Mouse (Mus musculus) midbrain, embryonic 10.5 days (tissue): ENCODE results near the gene D430042O09Rik. TPM values are rescaled to one million over a fixed set of nuclear protein-coding genes. Genes with fewer than 3 reads are reported as not detected.
A peak's percentile ranks its signal among the peaks of the same experiment; 100 is the strongest.
"Not testable (repeated sequence)": the region's sequence is repeated elsewhere in the genome, so short reads cannot be mapped to it uniquely, and the experiment has no call there.

Source experiments
- DNase-seq: peaks from one replicate; pipeline ENCODE4 v3.0.0-alpha.2; 2017; ENCODE audit warnings: low spot score
- H3K27ac ChIP-seq: fragments of 300-500 bp; sonication (generic); replicated peaks from 2 replicates; pipeline ENCODE4 v1.5.1; 2016; ENCODE audit warnings: mild to moderate bottlenecking
- H3K27me3 ChIP-seq: fragments of 300-500 bp; sonication (generic); 2 replicates; pipeline ENCODE4 v1.6.1; 2016; ENCODE audit warnings: low read depth, mild to moderate bottlenecking; ENCODE audit not compliant: poor library complexity, severe bottlenecking
- H3K36me3 ChIP-seq: fragments of 300-500 bp; sonication (generic); 2 replicates; pipeline ENCODE4 v1.6.1; 2016; ENCODE audit warnings: mild to moderate bottlenecking, moderate library complexity
- H3K4me1 ChIP-seq: fragments of 300-500 bp; sonication (generic); 2 replicates; pipeline ENCODE4 v1.6.1; 2016
- H3K4me3 ChIP-seq: fragments of 300-500 bp; sonication (generic); 2 replicates; pipeline ENCODE4 v1.5.1; 2016; ENCODE audit warnings: mild to moderate bottlenecking, moderate library complexity
- H3K9me3 ChIP-seq: fragments of 300-500 bp; sonication (generic); replicated peaks from 2 replicates; pipeline ENCODE4 v1.6.1; 2016; ENCODE audit warnings: mild to moderate bottlenecking
- WGBS: fragments of 180-500 bp; shearing (Covaris S2); methylation state at CpG from one replicate; pipeline ENCODE4 v1.1.7; 2016; 5-methylcytosine and 5-hydroxymethylcytosine counted together
- polyA plus RNA-seq: library from polyadenylated mRNA; unstranded; fragments of >200 nt; fragmentation: Nextera tagmentation; extraction: Ambion mirVana; gene quantifications from 2 replicates; pipeline ENCODE4 v1.2.1, GENCODE M21; 2016

D430042O09Rik gene
- 8.8 and 10.2 TPM in 2 replicates for polyA plus RNA-seq

DNA sequence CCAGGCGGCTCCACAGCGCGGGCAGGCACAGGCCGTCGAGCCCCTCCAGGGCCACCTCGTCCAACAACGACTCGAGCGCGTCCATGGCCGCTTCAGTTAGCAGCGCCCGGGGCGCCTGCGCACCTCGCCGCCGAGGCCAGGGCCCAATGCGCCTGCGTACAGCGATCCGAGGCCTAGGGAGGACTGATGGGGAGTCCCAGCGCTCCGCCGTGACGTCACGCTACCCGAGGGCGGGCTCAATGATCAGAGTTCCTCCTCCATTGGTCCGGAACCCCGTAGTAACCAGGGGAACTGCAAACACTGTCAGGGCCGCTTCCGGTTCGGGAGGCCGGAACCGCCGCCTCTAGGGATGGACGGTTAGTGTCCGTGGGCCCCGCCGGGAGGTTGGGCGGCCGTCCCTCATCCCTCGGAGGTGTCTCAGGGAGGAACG, at the start of gene D430042O09Rik, which contains the start of gene Gtf3c1:
Gene D430042O09Rik (plus strand): TSS at position 296 of the 430 bp plus-strand sequence.
Gene Gtf3c1 (minus strand): TSS at position 188 of the 430 bp plus-strand sequence.
- Histone ChIP-seq H3K36me3 (peaks cover 33% of the 10 kb centered on the region), H3K9me3 (no peaks in the 10 kb centered on the region), H3K4me1 (peaks cover 40% of the 10 kb centered on the region), H3K27me3 (no peaks in the 10 kb centered on the region), H3K27ac (peak within 1 kb of the TSS; percentile 97), H3K4me3 (peak within 1 kb of the TSS; percentile 95)
- DNase-seq, result peak; percentile 100
- WGBS, result under 1% methylated on average over 45 of the region's 45 CpGs

DNA sequence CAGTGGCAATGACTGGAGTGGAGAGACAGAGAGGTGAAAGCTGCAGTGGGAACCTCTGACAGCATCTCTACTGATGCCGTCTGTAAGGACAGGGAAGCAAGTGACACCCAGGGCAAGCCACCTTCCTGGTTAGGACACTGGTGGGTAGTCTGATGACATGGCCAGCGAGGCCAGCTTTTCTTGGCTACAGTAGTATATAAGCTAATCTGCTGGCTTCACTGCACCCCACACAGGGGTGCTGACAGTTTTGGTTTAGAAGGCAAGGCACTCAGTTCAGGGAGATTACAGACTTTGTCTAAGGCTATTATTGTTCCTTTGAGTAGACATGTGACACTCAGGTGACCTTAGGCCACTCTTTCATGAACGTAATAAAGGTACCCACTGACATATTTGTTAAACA, 44.0 kb upstream of the D430042O09Rik start:
- DNase-seq, result no peak
- Histone ChIP-seq H3K4me3 (no peak overlapping the region), H3K27me3 (no peaks in the 10 kb centered on the region), H3K27ac (no peak overlapping the region), H3K9me3 (no peaks in the 10 kb centered on the region), H3K36me3 (peaks cover 100% of the 10 kb centered on the region), H3K4me1 (no peaks in the 10 kb centered on the region)
- WGBS, result 93% methylated on average over 3 of the region's 3 CpGs

DNA sequence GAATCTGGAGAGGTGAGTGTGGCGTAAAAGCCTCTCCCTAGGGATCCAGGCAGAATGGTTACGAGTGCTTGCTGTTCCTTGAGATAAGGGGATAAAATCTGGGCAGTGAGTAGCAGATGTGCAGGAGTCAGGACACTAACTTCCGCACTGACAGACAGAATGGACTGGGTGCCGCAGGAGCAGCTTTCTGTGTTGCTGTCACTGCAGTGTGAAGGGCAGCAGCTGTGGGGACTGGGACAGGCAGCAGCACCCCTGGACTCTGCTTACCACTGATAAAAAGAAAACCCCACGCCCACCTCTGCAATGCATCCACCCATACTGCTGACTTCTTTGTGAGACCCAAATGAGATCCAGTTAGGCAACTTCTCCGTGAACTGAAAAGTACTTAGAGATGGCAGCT, 36.8 kb upstream of the D430042O09Rik start:
- Histone ChIP-seq H3K4me3 (no peak overlapping the region), H3K36me3 (peaks cover 100% of the 10 kb centered on the region), H3K27me3 (no peaks in the 10 kb centered on the region), H3K4me1 (no peaks in the 10 kb centered on the region), H3K9me3 (no peaks in the 10 kb centered on the region), H3K27ac (no peak overlapping the region)
- 93% methylated on average over 6 of the region's 6 CpGs for WGBS
- DNase-seq, result no peak

DNA sequence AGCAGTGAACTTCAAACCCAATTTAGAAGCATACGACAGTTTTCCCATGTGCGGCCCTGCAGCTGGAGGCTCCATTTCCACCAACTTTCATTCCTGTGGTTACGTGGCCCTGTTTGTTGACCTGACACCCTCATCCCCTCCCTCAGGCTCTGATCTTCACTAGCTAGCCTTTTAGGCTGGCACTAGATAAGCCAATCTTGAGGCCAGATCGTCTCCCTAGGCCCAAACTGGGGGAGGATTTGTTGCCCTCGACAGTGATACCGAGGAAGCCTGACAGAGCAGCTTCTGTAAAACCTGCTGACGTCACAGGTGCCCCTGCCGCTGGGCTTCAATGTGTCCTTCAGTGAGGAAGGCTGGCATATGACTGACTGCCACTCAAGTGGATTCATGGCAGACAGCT, 36.3 kb upstream of the D430042O09Rik start:
- 93% methylated on average over 8 of the region's 8 CpGs for WGBS
- Histone ChIP-seq H3K27me3 (no peaks in the 10 kb centered on the region), H3K9me3 (no peaks in the 10 kb centered on the region), H3K27ac (no peak overlapping the region), H3K4me1 (no peaks in the 10 kb centered on the region), H3K36me3 (peaks cover 100% of the 10 kb centered on the region), H3K4me3 (no peak overlapping the region)
- DNase-seq, result no peak

DNA sequence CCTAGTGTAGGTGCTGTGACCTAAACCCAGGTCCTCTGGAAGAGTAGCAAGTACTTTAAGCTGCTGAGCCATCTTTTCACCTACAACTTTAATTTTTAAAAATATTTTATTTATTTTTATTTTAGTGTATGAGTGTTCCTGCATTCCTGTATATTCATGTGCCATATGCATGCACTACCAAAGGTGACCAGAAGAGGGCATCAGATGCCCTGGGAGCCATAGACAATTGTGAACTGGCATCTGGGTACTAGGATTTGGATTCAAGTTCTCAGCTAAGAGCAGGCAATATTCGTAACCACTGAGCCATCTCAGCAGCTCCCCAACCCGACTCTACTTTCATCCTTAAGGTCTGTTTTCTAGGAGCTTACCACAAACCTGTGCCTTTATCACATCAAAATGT, 32.8 kb upstream of the D430042O09Rik start:
- H3K9me3 ChIP-seq, result no peaks in the 10 kb centered on the region
- peaks cover 100% of the 10 kb centered on the region for H3K36me3 ChIP-seq
- H3K4me1 ChIP-seq, result no peaks in the 10 kb centered on the region
- no peak overlapping the region for H3K27ac ChIP-seq
- H3K4me3 ChIP-seq, result no peak overlapping the region
- H3K27me3 ChIP-seq, result no peaks in the 10 kb centered on the region
- DNase-seq, result peak; percentile 35
- WGBS, result 91% methylated on average over 2 of the region's 2 CpGs

DNA sequence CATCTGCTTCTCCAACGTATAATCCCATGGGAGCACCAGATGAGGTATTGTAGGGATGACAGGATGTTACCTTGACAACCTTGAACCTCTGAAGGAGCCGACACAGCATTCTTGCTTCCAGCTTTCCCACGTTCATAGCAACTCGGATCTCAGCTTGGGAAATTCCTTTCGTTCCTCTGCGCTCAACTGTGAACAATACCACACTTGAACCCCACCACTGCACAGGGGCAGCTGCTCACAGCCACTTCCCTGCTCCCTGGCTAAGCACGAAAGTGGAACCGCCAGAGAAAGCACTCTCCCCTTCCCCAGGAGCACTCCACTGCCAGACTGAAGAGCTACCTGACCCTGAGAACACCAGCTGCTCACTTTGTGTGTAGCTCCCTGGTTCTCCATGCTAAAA, 28.9 kb upstream of the D430042O09Rik start:
- Histone ChIP-seq H3K4me1 (no peaks in the 10 kb centered on the region), H3K27ac (no peak overlapping the region), H3K27me3 (no peaks in the 10 kb centered on the region), H3K9me3 (no peaks in the 10 kb centered on the region), H3K36me3 (peaks cover 100% of the 10 kb centered on the region), H3K4me3 (no peak overlapping the region)
- no peak for DNase-seq
- 74% methylated on average over 8 of the region's 8 CpGs for WGBS

DNA sequence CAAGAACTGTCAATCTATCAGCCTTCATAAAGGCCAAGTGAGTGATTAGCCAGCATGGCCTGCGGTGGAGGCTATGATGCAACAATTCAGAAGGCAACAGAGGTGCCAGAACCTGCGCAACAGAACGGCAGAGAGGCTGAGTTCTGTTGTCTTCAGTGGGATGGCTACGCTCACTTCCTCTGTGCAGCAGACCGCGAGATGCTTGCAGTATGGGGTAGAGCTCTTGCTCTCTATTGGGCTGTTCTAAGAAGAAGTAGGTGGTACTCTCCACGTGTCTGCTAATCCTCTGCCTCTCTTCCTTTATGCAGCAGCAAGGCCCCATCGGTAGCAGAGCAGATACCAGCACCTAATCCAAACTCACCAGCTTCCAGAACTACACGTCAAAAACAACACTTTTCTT, 27.8 kb upstream of the D430042O09Rik start:
- Histone ChIP-seq H3K4me3 (no peak overlapping the region), H3K36me3 (peaks cover 100% of the 10 kb centered on the region)

DNA sequence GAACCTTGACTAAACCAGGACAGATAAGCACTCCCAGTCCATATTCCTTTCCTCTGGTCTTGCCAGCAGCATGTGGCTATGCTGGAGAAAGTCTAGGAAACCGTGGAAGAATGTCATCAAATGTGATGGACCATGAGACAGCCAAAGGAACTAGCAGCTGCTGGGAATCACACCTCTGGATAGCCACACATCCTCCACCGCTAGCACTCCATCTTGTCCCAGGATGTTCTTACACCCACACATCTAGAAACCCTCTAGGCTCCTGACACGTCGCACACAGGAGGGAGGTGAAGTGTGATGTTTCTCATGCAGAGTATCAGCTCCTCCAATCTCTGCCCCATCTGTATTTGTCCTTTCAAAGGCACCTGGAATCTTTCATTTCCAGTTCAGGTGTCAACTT, 17.2 kb upstream of the D430042O09Rik start:
- no peak overlapping the region for H3K4me3 ChIP-seq
- peaks cover 96% of the 10 kb centered on the region for H3K36me3 ChIP-seq
- 89% methylated on average over 4 of the region's 4 CpGs for WGBS
- H3K27ac ChIP-seq, result no peak overlapping the region
- no peaks in the 10 kb centered on the region for H3K9me3 ChIP-seq
- H3K27me3 ChIP-seq, result no peaks in the 10 kb centered on the region
- no peak for DNase-seq
- no peaks in the 10 kb centered on the region for H3K4me1 ChIP-seq

More for the DNA sequence above, 27.8 kb upstream of the D430042O09Rik start:
- no peaks in the 10 kb centered on the region for H3K4me1 ChIP-seq
- no peak for DNase-seq
- no peaks in the 10 kb centered on the region for H3K9me3 ChIP-seq
- H3K27me3 ChIP-seq, result no peaks in the 10 kb centered on the region
- 68% methylated on average over 9 of the region's 9 CpGs for WGBS
- H3K27ac ChIP-seq, result no peak overlapping the region

DNA sequence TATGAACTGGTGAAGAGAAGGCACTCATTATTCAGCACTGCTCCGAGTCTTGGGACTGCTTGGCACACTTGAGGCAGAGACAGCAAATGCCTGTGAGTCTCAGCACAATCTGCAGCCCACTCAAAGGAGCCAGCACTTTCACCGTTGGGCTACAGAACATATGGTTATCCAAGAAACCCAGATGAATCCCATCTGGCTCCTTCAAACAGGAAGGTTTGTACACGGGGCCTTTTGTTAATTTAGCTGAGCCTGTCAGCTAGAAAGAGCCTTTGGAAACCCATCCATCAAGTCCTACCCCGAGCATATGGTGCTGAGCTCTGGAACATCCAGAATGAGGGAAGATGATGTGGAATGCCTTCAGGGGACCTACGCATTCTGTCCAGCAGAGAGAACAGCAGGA, 13.6 kb upstream of the D430042O09Rik start:
- 87% methylated on average over 5 of the region's 5 CpGs for WGBS
- Histone ChIP-seq H3K4me1 (no peaks in the 10 kb centered on the region), H3K4me3 (no peak overlapping the region), H3K27ac (no peak overlapping the region), H3K9me3 (peaks cover 9% of the 10 kb centered on the region), H3K36me3 (peaks cover 100% of the 10 kb centered on the region), H3K27me3 (no peaks in the 10 kb centered on the region)
- no peak for DNase-seq

DNA sequence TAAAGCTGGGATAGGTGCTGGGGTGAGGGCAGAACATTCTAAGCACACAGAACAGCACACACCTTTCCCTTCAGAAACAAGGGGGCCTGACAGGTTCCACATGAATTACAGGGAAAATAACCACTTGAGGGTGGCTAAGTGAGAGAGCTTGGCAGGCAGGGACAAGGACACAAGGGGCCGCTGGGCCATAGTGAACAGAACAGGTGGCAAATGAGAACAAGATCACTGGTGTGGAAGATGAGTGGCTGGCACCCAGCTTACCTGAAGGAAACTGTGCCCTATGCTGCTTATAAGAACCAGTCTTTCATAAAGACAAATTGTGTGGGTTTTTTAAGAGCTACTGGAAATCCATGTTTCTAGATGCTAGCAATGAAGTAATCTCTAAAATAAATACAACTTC, 4.9 kb upstream of the D430042O09Rik start:
- peaks cover 81% of the 10 kb centered on the region for H3K36me3 ChIP-seq

DNA sequence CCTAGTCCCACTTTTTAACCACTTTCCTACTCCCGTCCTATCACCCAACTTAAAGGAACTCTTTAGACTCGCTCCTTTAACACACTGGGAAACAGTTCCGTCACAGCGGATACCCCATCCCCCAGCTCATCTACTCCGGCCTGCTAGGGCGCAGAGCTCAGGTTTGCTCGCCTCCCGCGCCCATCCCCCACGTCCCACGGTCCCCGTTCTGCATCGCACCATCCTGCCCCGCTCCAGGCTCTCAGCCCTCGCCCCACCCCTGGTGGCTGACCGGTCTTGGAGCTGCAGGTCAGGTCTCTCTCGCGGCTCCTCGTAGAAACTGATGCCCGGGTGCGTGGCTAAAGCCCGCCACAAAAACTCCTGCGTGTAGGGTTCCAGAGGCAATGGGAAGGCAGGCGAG, 502 bp upstream of the D430042O09Rik start:
- Histone ChIP-seq H3K27me3 (no peaks in the 10 kb centered on the region), H3K9me3 (no peaks in the 10 kb centered on the region), H3K27ac (peak overlapping the region; percentile 97), H3K4me1 (peaks cover 40% of the 10 kb centered on the region), H3K4me3 (peak overlapping the region; percentile 95), H3K36me3 (peaks cover 37% of the 10 kb centered on the region)
- no peak for DNase-seq
- WGBS, result under 1% methylated on average over 24 of the region's 24 CpGs

More for the DNA sequence above, 4.9 kb upstream of the D430042O09Rik start:
- Histone ChIP-seq H3K4me1 (peaks cover 29% of the 10 kb centered on the region), H3K9me3 (peaks cover 17% of the 10 kb centered on the region), H3K27ac (no peak overlapping the region), H3K4me3 (no peak overlapping the region), H3K27me3 (no peaks in the 10 kb centered on the region)
- WGBS, result 93% methylated on average over 1 of the region's 1 CpGs
- no peak for DNase-seq

DNA sequence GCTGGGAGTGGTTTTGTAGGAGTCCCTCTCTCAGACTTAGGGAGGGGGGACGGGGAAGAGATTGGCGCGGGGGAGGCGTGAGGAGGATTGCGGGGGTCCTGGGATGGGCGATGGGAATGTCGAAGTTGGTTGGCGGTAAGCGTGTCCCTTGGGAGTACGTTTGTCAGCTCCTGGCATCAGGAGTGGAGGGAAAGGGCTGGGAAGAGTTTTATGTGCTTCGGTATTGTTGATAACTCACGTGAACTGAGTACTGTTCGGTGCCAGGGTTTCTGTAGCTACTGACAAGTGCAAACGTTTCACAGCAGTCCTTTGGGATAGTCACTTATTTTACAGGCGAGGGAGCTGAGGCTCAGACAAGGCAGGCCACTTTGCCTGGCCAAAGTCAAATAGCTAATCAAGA, 412 bp downstream of the D430042O09Rik start:
- Histone ChIP-seq H3K27me3 (no peaks in the 10 kb centered on the region), H3K4me1 (peaks cover 40% of the 10 kb centered on the region), H3K36me3 (peaks cover 29% of the 10 kb centered on the region), H3K27ac (peak overlapping the region; percentile 97), H3K4me3 (peak overlapping the region; percentile 95), H3K9me3 (no peaks in the 10 kb centered on the region)
- no peak for DNase-seq
- WGBS, result under 1% methylated on average over 15 of the region's 15 CpGs

DNA sequence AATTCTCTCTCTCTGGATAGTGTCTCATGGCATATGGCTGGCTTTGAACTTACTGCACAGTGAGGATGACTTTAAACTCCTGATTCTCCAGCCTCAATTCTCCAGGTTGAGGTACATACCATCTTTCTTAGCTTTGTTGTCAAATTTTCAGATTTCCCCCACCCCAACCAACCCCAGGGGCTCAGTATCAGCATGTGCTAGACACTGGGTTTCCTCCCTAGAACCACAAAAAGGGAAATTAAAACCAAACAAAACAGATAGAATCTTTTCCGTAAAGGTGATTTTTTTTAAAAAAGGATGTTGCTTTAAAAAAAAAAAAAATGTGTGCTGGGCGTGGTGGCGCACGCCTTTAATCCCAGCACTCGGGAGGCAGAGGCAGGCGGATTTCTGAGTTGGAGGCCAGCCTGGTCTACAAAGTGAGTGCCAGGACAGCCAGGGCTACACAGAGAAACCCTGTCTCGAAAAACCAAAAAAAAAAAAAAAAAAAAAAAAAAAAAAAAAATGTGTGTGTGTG, 5.9 kb downstream of the D430042O09Rik start:
- H3K4me1 ChIP-seq, H3K9me3 ChIP-seq, H3K4me3 ChIP-seq, H3K27me3 ChIP-seq, DNase-seq, H3K36me3 ChIP-seq, H3K27ac ChIP-seq: not testable (repeated sequence)
- WGBS, result 92% methylated on average over 7 of the region's 7 CpGs
